Mouse (Mus musculus) splenic B cell, adult 2 months (primary cell): ENCODE results near the gene Zcchc13.

ENCODE experiments used
- DNase-seq: peaks from one replicate; pipeline ENCODE4 v3.0.0-alpha.2; 2011; ENCODE audit warnings: low read depth, low spot score
- H3K27me3 ChIP-seq: 2 replicates; pipeline ENCODE4 v1.6.1; 2012; ENCODE audit warnings: mild to moderate bottlenecking, low read length, moderate library complexity, mixed read lengths; ENCODE audit not compliant: control insufficient read depth, poor library complexity, insufficient read depth, severe bottlenecking
- H3K36me3 ChIP-seq: 2 replicates; pipeline ENCODE4 v1.6.1; 2012; ENCODE audit warnings: mild to moderate bottlenecking, low read length, moderate library complexity, mixed read lengths; ENCODE audit not compliant: control insufficient read depth, poor library complexity, insufficient read depth, severe bottlenecking

Zcchc13 gene

DNA sequence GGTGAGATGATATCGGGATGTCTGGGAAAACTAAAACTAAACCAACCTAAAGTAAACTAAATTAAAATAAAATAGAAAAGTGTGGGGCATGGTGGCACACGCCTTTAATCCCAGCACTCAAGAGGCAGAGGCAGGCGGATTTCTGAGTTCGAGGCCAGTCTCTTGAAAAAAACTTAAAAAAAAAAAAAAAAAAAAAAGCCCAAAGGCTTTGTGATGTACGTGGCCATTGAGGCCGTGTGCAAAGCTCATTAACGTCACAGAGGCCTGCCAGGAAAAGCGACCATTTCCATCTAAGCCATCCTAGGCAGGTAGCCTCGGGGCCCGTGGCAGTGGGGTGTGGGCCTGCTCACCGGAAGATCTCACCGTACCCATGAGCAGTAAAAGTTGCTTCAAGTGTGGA is at the start of gene Zcchc13:
TSS of gene Zcchc13 (plus strand) at position 284 of the 400 bp plus-strand sequence.
- no peaks in the 10 kb centered on the region for H3K36me3 ChIP-seq
- DNase-seq, result no peak
- no peaks in the 10 kb centered on the region for H3K27me3 ChIP-seq

- Histone ChIP-seq H3K36me3 (no peaks in the 10 kb centered on the region; the same call in 1 of the 2 replicates), H3K27me3 (no peaks in the 10 kb centered on the region)
- no peak for DNase-seq
Observed at GRCm38 (mm10) chrX:103584262-103584661, 46.1 kb upstream of the Zcchc13 start.

DNA sequence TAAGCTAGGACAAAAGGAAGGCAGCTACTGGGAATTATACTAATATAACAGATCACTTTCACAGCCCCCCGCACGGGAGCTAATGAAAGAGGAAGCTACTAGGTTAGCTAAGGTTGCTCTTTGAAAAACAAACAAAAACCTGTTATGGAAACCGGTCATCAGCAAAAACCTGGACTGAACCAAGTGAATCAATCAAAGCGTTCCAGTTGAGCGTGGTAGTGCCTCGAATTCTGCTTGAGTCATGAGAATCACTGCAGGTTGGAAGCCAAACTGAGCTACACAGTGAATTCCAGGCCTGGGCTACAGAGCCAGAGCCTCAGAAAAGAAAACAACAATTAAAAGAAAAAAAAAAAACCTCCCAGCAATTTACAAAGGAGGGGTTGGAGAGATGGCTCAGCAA is 38.3 kb upstream of the Zcchc13 start:
- Histone ChIP-seq H3K27me3 (no peaks in the 10 kb centered on the region), H3K36me3 (peaks cover 3% of the 10 kb centered on the region; the same call in 1 of the 2 replicates)
- no peak for DNase-seq

- no peak for DNase-seq
- no peaks in the 10 kb centered on the region for H3K27me3 ChIP-seq
- peaks cover 2% of the 10 kb centered on the region; the same call in 1 of the 2 replicates for H3K36me3 ChIP-seq
Observed at GRCm38 (mm10) chrX:103602553-103602952, 27.8 kb upstream of the Zcchc13 start.

DNA sequence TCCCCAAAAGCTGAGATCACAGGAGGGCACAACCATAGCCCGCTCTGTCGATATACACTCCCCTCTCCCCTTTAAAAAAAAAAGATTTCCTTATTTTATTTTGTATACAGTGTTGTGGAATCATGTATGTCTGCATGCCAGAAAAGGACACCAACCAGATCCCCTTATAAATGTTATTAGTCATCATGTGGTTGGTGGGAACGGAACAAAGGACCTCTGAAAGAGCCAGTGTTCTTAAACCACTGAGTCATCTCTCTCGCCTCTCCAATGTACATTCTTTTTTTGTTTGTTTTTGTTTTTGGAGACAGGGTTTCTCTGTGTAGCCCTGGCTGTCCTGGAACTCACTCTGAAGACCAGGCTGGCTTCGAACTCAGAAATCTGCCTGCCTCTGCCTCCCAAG is 26.2 kb upstream of the Zcchc13 start:
- Histone ChIP-seq H3K27me3 (no peaks in the 10 kb centered on the region), H3K36me3 (peaks cover 2% of the 10 kb centered on the region; the same call in 1 of the 2 replicates)
- DNase-seq, result no peak

DNA sequence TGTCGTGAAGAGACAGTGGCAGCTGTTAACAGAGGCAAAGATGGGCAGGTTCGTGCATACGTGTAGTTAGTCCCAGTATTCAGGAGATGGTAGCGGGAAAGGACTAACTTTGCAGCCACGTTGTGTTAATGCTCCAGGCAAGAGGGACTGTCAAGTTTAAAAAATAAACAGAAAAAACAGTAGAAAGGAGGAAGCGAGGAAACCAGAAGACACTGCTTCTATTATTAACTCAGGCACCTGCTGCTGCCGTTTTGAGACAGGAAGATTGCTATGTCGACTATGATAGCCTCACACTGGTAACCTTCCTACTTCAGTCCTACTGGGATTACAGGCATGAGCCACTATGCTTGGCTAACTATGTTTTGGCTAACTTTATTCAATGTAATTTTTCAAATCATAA is 24.9 kb upstream of the Zcchc13 start:
- H3K36me3 ChIP-seq, result peaks cover 2% of the 10 kb centered on the region; the same call in 1 of the 2 replicates
- DNase-seq, result peak; percentile 51
- no peaks in the 10 kb centered on the region for H3K27me3 ChIP-seq

DNA sequence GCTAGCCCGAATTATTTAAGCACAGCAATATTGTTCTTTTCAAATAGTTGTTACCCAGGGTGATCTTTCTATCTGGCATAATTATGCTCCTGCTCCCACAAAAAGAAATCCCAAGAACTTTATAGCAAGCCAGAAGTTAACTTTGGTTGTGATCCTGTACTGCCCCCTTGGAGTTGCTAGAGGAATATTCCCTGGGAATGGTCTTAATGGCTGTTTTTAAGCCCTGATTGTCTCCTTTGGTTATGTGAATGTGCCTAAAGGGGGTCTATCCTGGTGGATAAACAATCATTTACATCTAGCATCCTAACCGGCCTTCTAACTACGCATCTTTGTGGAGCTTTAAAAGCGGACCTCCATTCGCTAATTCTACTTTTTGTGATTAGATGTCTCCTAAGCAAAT is 20.0 kb upstream of the Zcchc13 start:
- Histone ChIP-seq H3K36me3 (no peaks in the 10 kb centered on the region), H3K27me3 (no peaks in the 10 kb centered on the region)
- DNase-seq, result no peak

DNA sequence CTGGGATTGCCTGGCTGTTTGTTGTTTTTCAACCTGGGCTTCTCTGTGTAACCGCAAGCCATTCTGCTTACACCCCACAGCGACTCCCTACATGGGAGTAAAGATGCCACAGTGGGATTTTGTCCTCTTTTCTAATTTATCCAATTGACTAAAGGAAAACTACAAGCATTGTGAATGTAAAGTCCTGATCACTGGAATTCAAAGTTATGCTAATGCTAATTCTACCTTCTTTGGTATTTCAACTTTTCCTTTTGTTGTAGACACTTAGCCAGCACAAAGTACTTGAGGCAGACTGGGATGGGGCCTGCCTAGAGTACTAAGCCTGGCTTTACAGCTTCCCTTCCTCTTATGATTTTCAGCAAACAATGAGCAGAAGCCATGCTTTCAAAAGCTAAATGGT is 18.9 kb upstream of the Zcchc13 start:
- Histone ChIP-seq H3K27me3 (no peaks in the 10 kb centered on the region), H3K36me3 (no peaks in the 10 kb centered on the region)
- DNase-seq, result no peak

GRCm38 (mm10) chrX:103614700-103615233 is 15.6 kb upstream of the Zcchc13 start:
- H3K36me3 ChIP-seq, result no peaks in the 10 kb centered on the region
- peak; percentile 32 for DNase-seq
- no peaks in the 10 kb centered on the region for H3K27me3 ChIP-seq

DNA sequence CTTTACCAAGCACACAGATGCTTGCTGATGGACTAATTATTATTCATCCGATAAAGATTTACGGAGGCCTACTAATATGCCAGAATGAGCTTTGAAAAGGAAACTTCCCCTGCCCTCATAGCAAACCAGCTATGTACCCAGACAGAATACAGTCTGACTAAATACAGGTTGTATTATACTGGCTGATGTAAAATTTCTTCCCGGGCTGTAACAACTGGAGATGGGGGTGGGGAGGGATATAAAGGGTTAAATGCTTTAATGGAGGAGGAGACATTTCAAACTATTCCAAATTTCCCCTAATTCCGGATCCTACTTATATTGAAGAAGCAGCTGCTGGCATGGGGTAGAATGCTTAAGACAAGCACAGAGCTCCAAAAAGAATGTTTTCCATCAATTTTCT is 14.9 kb upstream of the Zcchc13 start:
- H3K36me3 ChIP-seq, result no peaks in the 10 kb centered on the region

GRCm38 (mm10) chrX:103616162-103616535 is 14.2 kb upstream of the Zcchc13 start:
- peak; percentile 53 for DNase-seq
- Histone ChIP-seq H3K36me3 (no peaks in the 10 kb centered on the region), H3K27me3 (no peaks in the 10 kb centered on the region)

More for the DNA sequence above, 14.9 kb upstream of the Zcchc13 start:
- H3K27me3 ChIP-seq, result no peaks in the 10 kb centered on the region
- DNase-seq, result no peak

GRCm38 (mm10) chrX:103616536-103617404 is 13.6 kb upstream of the Zcchc13 start:
- peak; percentile 85 for DNase-seq
- no peaks in the 10 kb centered on the region for H3K27me3 ChIP-seq
- no peaks in the 10 kb centered on the region for H3K36me3 ChIP-seq

GRCm38 (mm10) chrX:103617405-103618095 is 12.8 kb upstream of the Zcchc13 start:
- Histone ChIP-seq H3K36me3 (no peaks in the 10 kb centered on the region), H3K27me3 (no peaks in the 10 kb centered on the region)
- DNase-seq, result no peak

DNA sequence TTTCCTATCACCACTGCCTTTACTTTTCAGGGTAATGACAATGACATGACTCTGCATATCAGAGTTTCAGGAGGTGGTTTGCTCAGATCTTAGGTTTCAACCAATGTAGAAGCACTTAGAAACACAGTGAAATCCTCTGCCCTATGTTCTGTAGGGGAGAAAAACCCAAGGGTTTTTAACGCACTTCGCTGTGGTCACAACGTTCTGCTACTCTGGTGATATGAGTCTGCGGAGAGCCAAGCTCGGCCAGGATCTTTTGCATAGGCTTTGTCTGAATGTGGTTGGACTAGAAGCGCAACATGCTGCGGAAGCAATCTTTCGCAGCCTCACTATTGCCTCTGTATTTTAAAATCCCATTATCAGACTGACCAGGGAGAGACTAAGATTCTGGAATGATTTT is 8.6 kb upstream of the Zcchc13 start:
- no peak for DNase-seq
- no peaks in the 10 kb centered on the region for H3K27me3 ChIP-seq
- H3K36me3 ChIP-seq, result no peaks in the 10 kb centered on the region
